Mouse (Mus musculus): ENCODE data around the gene Idh3b. TPM values are rescaled to one million over a fixed set of nuclear protein-coding genes. Genes with fewer than 3 reads are reported as not detected.

Idh3b gene
- polyA plus RNA-seq, 1 experiment, result 2,540 TPM

- Histone ChIP-seq H3K4me3 (ENCODE audit: insufficient read depth, low read depth, low read length) (no peak overlapping the region), H3K27ac (replicated peaks; ENCODE audit: low read depth, low read length) (no peak overlapping the region), H3K4me1 (ENCODE audit: control insufficient read depth, insufficient read depth, insufficient read length, low read length) (no peaks in the 10 kb centered on the region)
These were observed 4.7 kb downstream of the Idh3b start for GRCm38 (mm10) chr2:130279600-130280091.

GRCm38 (mm10) chr2:130275649-130276048 lies 8.7 kb downstream of the Idh3b start:
- Histone ChIP-seq H3K4me3 (ENCODE audit: insufficient read depth, low read depth, low read length) (peak overlapping the region; percentile 24; the same call in 1 of the 2 replicates), H3K4me1 (ENCODE audit: control insufficient read depth, insufficient read depth, insufficient read length, low read length) (no peaks in the 10 kb centered on the region), H3K27ac (replicated peaks; ENCODE audit: low read depth, low read length) (no peak overlapping the region)

- Histone ChIP-seq H3K27ac (replicated peaks; ENCODE audit: low read depth, low read length) (no peak overlapping the region), H3K4me1 (ENCODE audit: control insufficient read depth, insufficient read depth, insufficient read length, low read length) (no peaks in the 10 kb centered on the region)
These were observed 9.5 kb downstream of the Idh3b start for GRCm38 (mm10) chr2:130274862-130275261.

GRCm38 (mm10) chr2:130274149-130274861 lies 10.0 kb downstream of the Idh3b start, which contains the start of gene Nop56:
Nop56 (plus strand) TSS chr2:130274430.
- Histone ChIP-seq H3K4me1 (ENCODE audit: control insufficient read depth, insufficient read depth, insufficient read length, low read length) (no peaks in the 10 kb centered on the region), H3K4me3 (ENCODE audit: insufficient read depth, low read depth, low read length) (peak within 1 kb of the TSS; percentile 85), H3K27ac (replicated peaks; ENCODE audit: low read depth, low read length) (peak within 1 kb of the TSS; percentile 69)

More at GRCm38 (mm10) chr2:130274862-130275261, 9.5 kb downstream of the Idh3b start:
- peak overlapping the region; percentile 85 for H3K4me3 ChIP-seq (ENCODE audit: insufficient read depth, low read depth, low read length)

GRCm38 (mm10) chr2:130273732-130274131 lies 10.6 kb downstream of the Idh3b start:
- Histone ChIP-seq H3K27ac (replicated peaks; ENCODE audit: low read depth, low read length) (peak overlapping the region; percentile 69), H3K4me3 (ENCODE audit: insufficient read depth, low read depth, low read length) (peak overlapping the region; percentile 77), H3K4me1 (ENCODE audit: control insufficient read depth, insufficient read depth, insufficient read length, low read length) (no peaks in the 10 kb centered on the region)

GRCm38 (mm10) chr2:130268074-130268473 lies 16.3 kb downstream of the Idh3b start:
- H3K27ac ChIP-seq (replicated peaks; ENCODE audit: low read depth, low read length), result no peak overlapping the region
- no peak overlapping the region for H3K4me3 ChIP-seq (ENCODE audit: insufficient read depth, low read depth, low read length)
- no peaks in the 10 kb centered on the region for H3K4me1 ChIP-seq (ENCODE audit: control insufficient read depth, insufficient read depth, insufficient read length, low read length)

- H3K27ac ChIP-seq (replicated peaks; ENCODE audit: low read depth, low read length), result no peak overlapping the region
- no peaks in the 10 kb centered on the region for H3K4me1 ChIP-seq (ENCODE audit: control insufficient read depth, insufficient read depth, insufficient read length, low read length)
- no peak overlapping the region for H3K4me3 ChIP-seq (ENCODE audit: insufficient read depth, low read depth, low read length)
These were observed 18.8 kb downstream of the Idh3b start for GRCm38 (mm10) chr2:130265520-130265919.

GRCm38 (mm10) chr2:130262398-130262797 lies 21.9 kb downstream of the Idh3b start:
- H3K4me3 ChIP-seq (ENCODE audit: insufficient read depth, low read depth, low read length), result no peak overlapping the region
- H3K27ac ChIP-seq (replicated peaks; ENCODE audit: low read depth, low read length), result no peak overlapping the region
- no peaks in the 10 kb centered on the region for H3K4me1 ChIP-seq (ENCODE audit: control insufficient read depth, insufficient read depth, insufficient read length, low read length)

GRCm38 (mm10) chr2:130261914-130262313 lies 22.4 kb downstream of the Idh3b start:
- Histone ChIP-seq H3K4me3 (ENCODE audit: insufficient read depth, low read depth, low read length) (no peak overlapping the region), H3K27ac (replicated peaks; ENCODE audit: low read depth, low read length) (no peak overlapping the region), H3K4me1 (ENCODE audit: control insufficient read depth, insufficient read depth, insufficient read length, low read length) (no peaks in the 10 kb centered on the region)

GRCm38 (mm10) chr2:130260822-130261221 lies 23.5 kb downstream of the Idh3b start:
- Histone ChIP-seq H3K27ac (replicated peaks; ENCODE audit: low read depth, low read length) (no peak overlapping the region), H3K4me3 (ENCODE audit: insufficient read depth, low read depth, low read length) (no peak overlapping the region), H3K4me1 (ENCODE audit: control insufficient read depth, insufficient read depth, insufficient read length, low read length) (no peaks in the 10 kb centered on the region)

- no peaks in the 10 kb centered on the region for H3K4me1 ChIP-seq (ENCODE audit: control insufficient read depth, insufficient read depth, insufficient read length, low read length)
- no peak overlapping the region for H3K27ac ChIP-seq (replicated peaks; ENCODE audit: low read depth, low read length)
- H3K4me3 ChIP-seq (ENCODE audit: insufficient read depth, low read depth, low read length), result no peak overlapping the region
These were observed 27.6 kb downstream of the Idh3b start for GRCm38 (mm10) chr2:130256762-130257161.

GRCm38 (mm10) chr2:130248226-130248625 lies 36.1 kb downstream of the Idh3b start:
- Histone ChIP-seq H3K4me1 (ENCODE audit: control insufficient read depth, insufficient read depth, insufficient read length, low read length) (no peaks in the 10 kb centered on the region), H3K4me3 (ENCODE audit: insufficient read depth, low read depth, low read length) (no peak overlapping the region), H3K27ac (replicated peaks; ENCODE audit: low read depth, low read length) (no peak overlapping the region)

- no peak overlapping the region for H3K27ac ChIP-seq (replicated peaks; ENCODE audit: low read depth, low read length)
- no peaks in the 10 kb centered on the region for H3K4me1 ChIP-seq (ENCODE audit: control insufficient read depth, insufficient read depth, insufficient read length, low read length)
- no peak overlapping the region for H3K4me3 ChIP-seq (ENCODE audit: insufficient read depth, low read depth, low read length)
These were observed 37.4 kb downstream of the Idh3b start for GRCm38 (mm10) chr2:130246912-130247311.

Measured in brown adipose tissue, adult 24 weeks (tissue).